Mouse (Mus musculus) erythroblast, embryonic 14.5 days (primary cell): ENCODE data around the gene Zfp777.

Experiments
- GATA1 ChIP-seq: IDR thresholded peaks from 2 replicates; pipeline ENCODE4 v1.6.1; 2012; ENCODE audit warnings: low read length, inconsistent platforms, mixed read lengths
- TAL1 ChIP-seq: IDR thresholded peaks from 3 replicates; pipeline ENCODE4 v1.6.1; 2012; ENCODE audit warnings: low read length, inconsistent platforms, mixed read lengths

- TF ChIP-seq TAL1 = no peak
- no peak for TF ChIP-seq GATA1
Measured at GRCm38 (mm10) chr6:48081021-48081420, 32.3 kb upstream of the Zfp777 start.
